Mouse (Mus musculus) testis, adult 2 months (tissue): ENCODE data around the gene Dhx36.

Source experiments
- CTCF ChIP-seq: fragments of 200-500 bp; IDR thresholded peaks from 2 replicates; pipeline ENCODE4 v1.5.1; 2012; ENCODE audit warnings: low read depth, mild to moderate bottlenecking, inconsistent platforms, low read length, moderate library complexity; ENCODE audit not compliant: control insufficient read depth, insufficient read depth, insufficient replicate concordance
- POLR2A ChIP-seq: fragments of 200-500 bp; IDR thresholded peaks from 2 replicates; pipeline ENCODE4 v1.6.1; 2012; ENCODE audit warnings: low read depth, mild to moderate bottlenecking, inconsistent platforms, low read length, moderate library complexity; ENCODE audit not compliant: control insufficient read depth

GRCm38 (mm10) chr3:62452961-62453360 is 53.8 kb downstream of the Dhx36 start:
- TF ChIP-seq CTCF (no peak), POLR2A (no peak)
